Mouse (Mus musculus) kidney, adult 2 months (tissue): Measurements from ENCODE around the gene Pno1. TPM values are rescaled to one million over a fixed set of nuclear protein-coding genes. Genes with fewer than 3 reads are reported as not detected.
A peak's percentile ranks its signal among the peaks of the same experiment; 100 is the strongest.

Experiments used
- DNase-seq: peaks from one replicate; pipeline ENCODE4 v3.0.0; 2021
- H3K27ac ChIP-seq: fragments of 200-500 bp; 2 replicates; pipeline ENCODE4 v1.5.1; 2012; ENCODE audit warnings: low read depth, low read length, control low read depth, inconsistent platforms; ENCODE audit not compliant: insufficient read depth
- H3K27me3 ChIP-seq: fragments of 200-500 bp; replicated peaks from 2 replicates; pipeline ENCODE4 v1.6.1; 2012; ENCODE audit warnings: mild to moderate bottlenecking, moderate library complexity, low read length, inconsistent platforms; ENCODE audit not compliant: control insufficient read depth, insufficient read depth
- H3K36me3 ChIP-seq: fragments of 200-500 bp; 2 replicates; pipeline ENCODE4 v1.6.1; 2012; ENCODE audit warnings: mild to moderate bottlenecking, moderate library complexity, low read length, inconsistent platforms; ENCODE audit not compliant: control insufficient read depth, insufficient read depth
- H3K4me1 ChIP-seq: fragments of 200-500 bp; 2 replicates; pipeline ENCODE4 v1.6.1; 2011; ENCODE audit warnings: low read length; ENCODE audit not compliant: control insufficient read depth, insufficient read depth
- H3K4me3 ChIP-seq: fragments of 200-500 bp; 2 replicates; pipeline ENCODE4 v1.5.1; 2011; ENCODE audit warnings: mild to moderate bottlenecking, low read depth, low read length, control low read depth; ENCODE audit not compliant: insufficient read depth
- CTCF ChIP-seq: fragments of 200-500 bp; conservative IDR thresholded peaks from 2 replicates; pipeline ENCODE4 v1.5.1; 2011; ENCODE audit warnings: low read depth, mild to moderate bottlenecking, control low read depth, low read length, moderate library complexity, mixed read lengths; ENCODE audit not compliant: insufficient read depth, insufficient read length
- POLR2A ChIP-seq: fragments of 200-500 bp; IDR thresholded peaks from one replicate; pipeline ENCODE4 v1.6.1; 2011; ENCODE audit warnings: low read depth, low read length, control low read depth
- WGBS: fragments of 180-500 bp; shearing (Covaris S2); methylation state at CpG from one replicate; pipeline ENCODE4 v1.1.7; 2018; 5-methylcytosine and 5-hydroxymethylcytosine counted together
- polyA plus RNA-seq: library from polyadenylated mRNA; depleted of rRNA; stranded (reverse); fragments of >200 nt; gene quantifications from 2 replicates; pipeline ENCODE4 v1.2.3, GENCODE M21; 2012

Gene Pno1
- polyA plus RNA-seq, 1 experiment: 7.0 TPM

- 62% methylated on average over 3 of the region's 3 CpGs for WGBS
- H3K27me3 ChIP-seq: no peaks in the 10 kb centered on the region
- TF ChIP-seq POLR2A (no peak), CTCF (no peak)
- no peak overlapping the region for H3K4me3 ChIP-seq
- no peak overlapping the region for H3K27ac ChIP-seq
- H3K36me3 ChIP-seq: no peaks in the 10 kb centered on the region; the same call in 1 of the 2 replicates
- no peak for DNase-seq
- peaks cover 5% of the 10 kb centered on the region; the same call in 1 of the 2 replicates for H3K4me1 ChIP-seq
Measured at GRCm38 (mm10) chr11:17180753-17181152, 30.6 kb downstream of the Pno1 start.

- whole genome bisulfite sequencing: 94% methylated on average over 1 of the region's 1 CpGs
- no peak for DNase-seq
- peaks cover 8% of the 10 kb centered on the region for H3K4me1 ChIP-seq
- H3K27ac ChIP-seq: no peak overlapping the region
- no peak overlapping the region for H3K4me3 ChIP-seq
- no peaks in the 10 kb centered on the region for H3K36me3 ChIP-seq
- no peak for TF ChIP-seq CTCF
- no peak for TF ChIP-seq POLR2A
- no peaks in the 10 kb centered on the region for H3K27me3 ChIP-seq
Measured at GRCm38 (mm10) chr11:17176638-17177037, 34.7 kb downstream of the Pno1 start.

GRCm38 (mm10) chr11:17172300-17172699 is 39.1 kb downstream of the Pno1 start:
- WGBS: 93% methylated on average over 4 of the region's 4 CpGs
- TF ChIP-seq POLR2A: no peak
- TF ChIP-seq CTCF: no peak
- no peak for DNase-seq

GRCm38 (mm10) chr11:17170938-17171729 is 40.2 kb downstream of the Pno1 start:
- no peaks in the 10 kb centered on the region for H3K36me3 ChIP-seq
- WGBS: 90% methylated on average over 1 of the region's 1 CpGs
- H3K4me3 ChIP-seq: no peak overlapping the region
- H3K27ac ChIP-seq: no peak overlapping the region
- TF ChIP-seq POLR2A (no peak), CTCF (no peak)
- DNase-seq: no peak
- no peaks in the 10 kb centered on the region for H3K27me3 ChIP-seq
- H3K4me1 ChIP-seq: peaks cover 27% of the 10 kb centered on the region

More at GRCm38 (mm10) chr11:17172300-17172699, 39.1 kb downstream of the Pno1 start:
- H3K27ac ChIP-seq: no peak overlapping the region
- H3K4me1 ChIP-seq: peaks cover 21% of the 10 kb centered on the region
- H3K27me3 ChIP-seq: no peaks in the 10 kb centered on the region
- H3K4me3 ChIP-seq: no peak overlapping the region
- H3K36me3 ChIP-seq: no peaks in the 10 kb centered on the region

GRCm38 (mm10) chr11:17169262-17169661 is 42.1 kb downstream of the Pno1 start:
- no peak overlapping the region for H3K27ac ChIP-seq
- DNase-seq: no peak
- peaks cover 32% of the 10 kb centered on the region for H3K4me1 ChIP-seq
- no peaks in the 10 kb centered on the region for H3K36me3 ChIP-seq
- no peak for TF ChIP-seq CTCF
- TF ChIP-seq POLR2A: no peak
- H3K4me3 ChIP-seq: no peak overlapping the region
- no peaks in the 10 kb centered on the region for H3K27me3 ChIP-seq
- 45% methylated on average over 2 of the region's 2 CpGs for WGBS

- H3K27me3 ChIP-seq: no peaks in the 10 kb centered on the region
- 77% methylated on average over 7 of the region's 7 CpGs for WGBS
- no peaks in the 10 kb centered on the region for H3K36me3 ChIP-seq
- no peak overlapping the region for H3K27ac ChIP-seq
- no peak overlapping the region for H3K4me3 ChIP-seq
- TF ChIP-seq CTCF: no peak
- no peak for TF ChIP-seq POLR2A
- no peak for DNase-seq
- H3K4me1 ChIP-seq: peaks cover 30% of the 10 kb centered on the region
Measured at GRCm38 (mm10) chr11:17166627-17167026, 44.7 kb downstream of the Pno1 start.

GRCm38 (mm10) chr11:17163956-17164355 is 47.4 kb downstream of the Pno1 start:
- H3K4me1 ChIP-seq: peaks cover 17% of the 10 kb centered on the region
- no peaks in the 10 kb centered on the region for H3K27me3 ChIP-seq
- H3K4me3 ChIP-seq: no peak overlapping the region
- H3K36me3 ChIP-seq: no peaks in the 10 kb centered on the region
- H3K27ac ChIP-seq: no peak overlapping the region
- no peak for TF ChIP-seq POLR2A
- TF ChIP-seq CTCF: no peak
- peak; percentile 12 for DNase-seq
- 74% methylated on average over 1 of the region's 1 CpGs for WGBS
